Mouse (Mus musculus): ENCODE data around the gene Cd93. TPM values are rescaled to one million over a fixed set of nuclear protein-coding genes. Genes with fewer than 3 reads are reported as not detected.

The Cd93 gene
- polyA plus RNA-seq, 1 experiment from 2014 or later = 3.2 TPM

DNA sequence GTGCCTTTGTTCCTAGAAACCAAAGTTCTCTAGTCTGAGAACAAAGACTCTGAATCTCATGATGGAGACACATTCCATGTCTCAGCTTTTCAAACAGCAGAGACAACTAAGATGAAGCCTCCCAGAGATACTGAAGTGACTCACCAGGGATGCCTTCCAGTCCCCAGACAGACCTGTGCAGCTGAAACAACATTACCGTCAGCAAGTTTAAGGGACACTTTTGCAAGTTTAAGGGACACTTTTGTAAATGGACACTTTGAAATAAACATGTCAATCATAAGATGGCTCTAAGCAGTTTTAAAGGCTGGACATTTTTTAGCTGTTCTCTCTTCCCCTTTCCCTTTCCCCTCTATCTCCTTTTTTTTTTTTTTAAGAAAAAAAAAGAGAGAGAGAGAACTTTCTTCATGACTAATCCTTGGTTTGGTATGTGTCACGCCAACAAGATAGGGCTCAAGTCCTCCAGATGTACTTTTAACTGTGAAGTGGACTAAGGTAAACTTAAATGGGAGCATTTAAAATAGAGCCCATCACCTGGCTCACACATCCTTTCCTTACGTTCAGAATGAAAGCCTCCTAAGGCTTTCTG is 3.6 kb downstream of the Cd93 start:
- Histone ChIP-seq H3K4me1 (peaks cover 7% of the 10 kb centered on the region; the same call in 1 of the 2 replicates), H3K9me3 (replicated peaks) (no peaks in the 10 kb centered on the region), H3K27me3 (replicated peaks) (no peaks in the 10 kb centered on the region), H3K9ac (no peak overlapping the region), H3K27ac (no peak overlapping the region), H3K36me3 (no peaks in the 10 kb centered on the region), H3K4me2 (no peak overlapping the region), H3K4me3 (no peak overlapping the region)
- 37% methylated on average over 3 of the region's 3 CpGs for WGBS (ENCODE audit: insufficient replicate concordance)
- no peak for ATAC-seq

- Histone ChIP-seq H3K9me3 (replicated peaks) (no peaks in the 10 kb centered on the region), H3K4me1 (no peaks in the 10 kb centered on the region), H3K36me3 (no peaks in the 10 kb centered on the region), H3K27ac (no peak overlapping the region), H3K9ac (no peak overlapping the region), H3K4me2 (no peak overlapping the region), H3K27me3 (replicated peaks) (no peaks in the 10 kb centered on the region), H3K4me3 (no peak overlapping the region)
- ATAC-seq = no peak
- WGBS (ENCODE audit: insufficient replicate concordance) = 37% methylated on average over 3 of the region's 3 CpGs
Observed at GRCm38 (mm10) chr2:148436285-148436684, 7.1 kb downstream of the Cd93 start.

DNA sequence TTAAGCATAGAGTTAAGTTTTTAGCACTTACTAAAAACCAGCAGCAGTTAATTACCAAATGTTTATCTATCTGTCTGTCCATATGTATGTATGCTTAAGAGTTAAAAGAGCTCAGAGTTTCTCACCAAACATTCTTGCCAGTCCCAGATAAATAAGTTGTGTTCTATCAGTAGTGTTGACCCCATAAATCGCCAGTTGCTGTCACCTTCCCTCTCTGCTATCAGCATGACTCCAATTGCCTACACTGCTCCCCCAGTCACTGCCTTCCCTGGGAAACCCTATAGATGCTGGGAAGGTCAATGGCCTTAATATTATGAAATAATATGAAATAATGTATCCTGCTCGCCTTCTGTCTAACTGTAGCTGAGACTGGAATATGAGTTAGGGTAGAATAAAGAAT is 11.0 kb downstream of the Cd93 start:
- no peak for ATAC-seq
- no peak overlapping the region for H3K4me2 ChIP-seq
- WGBS (ENCODE audit: insufficient replicate concordance) = 39% methylated on average over 2 of the region's 2 CpGs

DNA sequence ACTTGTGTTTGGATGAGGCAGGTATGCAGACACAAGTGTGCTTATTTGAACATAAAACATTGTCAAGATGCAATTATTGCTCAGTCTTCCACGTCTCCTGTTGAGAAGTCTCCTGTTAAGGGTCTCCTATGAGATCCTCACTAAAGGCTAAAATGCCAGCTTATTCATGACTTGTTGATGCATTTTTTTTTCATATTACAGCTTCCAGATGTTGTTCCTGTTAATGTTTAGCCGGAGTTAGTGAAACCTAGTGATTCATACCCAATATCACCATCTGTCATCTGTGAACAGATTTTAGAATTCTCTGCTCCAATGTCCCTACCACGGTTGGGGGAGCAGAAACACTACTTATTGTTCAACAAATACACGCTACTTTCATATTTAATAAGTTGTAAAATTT is 12.4 kb downstream of the Cd93 start:
- no peak overlapping the region for H3K4me3 ChIP-seq
- no peak overlapping the region for H3K27ac ChIP-seq
- no peak overlapping the region for H3K4me2 ChIP-seq
- no peaks in the 10 kb centered on the region for H3K27me3 ChIP-seq (replicated peaks)
- no peak overlapping the region for H3K9ac ChIP-seq
- 59% methylated on average over 4 of the region's 4 CpGs for WGBS (ENCODE audit: insufficient replicate concordance)
- ATAC-seq = no peak
- H3K9me3 ChIP-seq (replicated peaks) = no peaks in the 10 kb centered on the region
- no peaks in the 10 kb centered on the region for H3K36me3 ChIP-seq
- H3K4me1 ChIP-seq = no peaks in the 10 kb centered on the region

More for the DNA sequence above, 11.0 kb downstream of the Cd93 start:
- Histone ChIP-seq H3K9ac (no peak overlapping the region), H3K27me3 (replicated peaks) (no peaks in the 10 kb centered on the region), H3K4me1 (no peaks in the 10 kb centered on the region), H3K4me3 (no peak overlapping the region), H3K27ac (no peak overlapping the region), H3K9me3 (replicated peaks) (no peaks in the 10 kb centered on the region), H3K36me3 (no peaks in the 10 kb centered on the region)

DNA sequence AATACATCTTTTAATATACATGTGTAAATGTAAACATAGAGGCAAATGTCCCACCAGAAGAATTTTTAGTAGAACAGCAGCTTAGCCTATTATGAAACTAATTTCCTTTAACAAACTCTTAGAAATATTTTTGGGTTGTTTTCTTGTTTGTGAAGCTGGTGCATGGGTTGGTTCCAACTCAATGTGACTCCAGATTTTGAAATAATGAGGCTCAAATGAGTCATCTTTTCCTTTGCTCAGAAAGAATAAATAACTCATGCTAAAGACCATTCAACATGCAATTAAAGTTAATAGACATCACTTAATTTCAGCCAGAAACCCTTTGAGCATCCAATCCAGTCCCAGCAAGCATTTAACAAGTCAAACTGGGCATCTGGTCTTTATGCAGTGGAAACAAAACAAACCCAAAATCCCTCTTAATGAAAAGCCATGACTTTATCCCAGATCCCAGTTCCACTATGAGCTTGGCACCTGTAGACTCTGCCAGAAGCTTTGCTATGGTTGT is 14.3 kb downstream of the Cd93 start:
- Histone ChIP-seq H3K9ac (no peak overlapping the region), H3K27ac (no peak overlapping the region), H3K4me3 (no peak overlapping the region), H3K4me2 (no peak overlapping the region), H3K36me3 (no peaks in the 10 kb centered on the region), H3K4me1 (no peaks in the 10 kb centered on the region), H3K27me3 (replicated peaks) (no peaks in the 10 kb centered on the region), H3K9me3 (replicated peaks) (no peaks in the 10 kb centered on the region)
- ATAC-seq = no peak

DNA sequence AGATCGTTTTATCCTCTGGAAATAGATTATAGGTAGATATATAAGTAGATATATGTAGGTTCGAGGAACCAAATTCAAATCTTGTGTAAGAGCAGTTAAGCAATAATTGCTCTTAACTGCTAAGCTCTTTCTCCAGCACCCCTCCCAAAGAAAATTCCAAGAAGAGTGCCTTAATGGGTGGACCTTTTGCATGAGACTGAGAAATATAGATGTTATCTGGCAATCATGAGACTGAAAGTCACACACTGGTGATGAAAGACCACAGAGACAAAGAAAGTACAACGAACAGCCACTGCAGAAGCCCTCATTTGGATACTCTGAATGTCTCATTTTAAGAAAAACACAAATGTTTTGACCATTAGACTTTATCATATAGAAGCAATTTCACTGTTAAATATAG is 14.8 kb downstream of the Cd93 start:
- Histone ChIP-seq H3K9me3 (replicated peaks) (no peaks in the 10 kb centered on the region), H3K27me3 (replicated peaks) (no peaks in the 10 kb centered on the region), H3K36me3 (no peaks in the 10 kb centered on the region), H3K27ac (no peak overlapping the region), H3K9ac (no peak overlapping the region), H3K4me3 (no peak overlapping the region), H3K4me2 (no peak overlapping the region), H3K4me1 (no peaks in the 10 kb centered on the region)
- 63% methylated on average over 3 of the region's 3 CpGs for WGBS (ENCODE audit: insufficient replicate concordance)
- ATAC-seq = no peak

GRCm38 (mm10) chr2:148427553-148427952 is 15.8 kb downstream of the Cd93 start:
- no peak for ATAC-seq

DNA sequence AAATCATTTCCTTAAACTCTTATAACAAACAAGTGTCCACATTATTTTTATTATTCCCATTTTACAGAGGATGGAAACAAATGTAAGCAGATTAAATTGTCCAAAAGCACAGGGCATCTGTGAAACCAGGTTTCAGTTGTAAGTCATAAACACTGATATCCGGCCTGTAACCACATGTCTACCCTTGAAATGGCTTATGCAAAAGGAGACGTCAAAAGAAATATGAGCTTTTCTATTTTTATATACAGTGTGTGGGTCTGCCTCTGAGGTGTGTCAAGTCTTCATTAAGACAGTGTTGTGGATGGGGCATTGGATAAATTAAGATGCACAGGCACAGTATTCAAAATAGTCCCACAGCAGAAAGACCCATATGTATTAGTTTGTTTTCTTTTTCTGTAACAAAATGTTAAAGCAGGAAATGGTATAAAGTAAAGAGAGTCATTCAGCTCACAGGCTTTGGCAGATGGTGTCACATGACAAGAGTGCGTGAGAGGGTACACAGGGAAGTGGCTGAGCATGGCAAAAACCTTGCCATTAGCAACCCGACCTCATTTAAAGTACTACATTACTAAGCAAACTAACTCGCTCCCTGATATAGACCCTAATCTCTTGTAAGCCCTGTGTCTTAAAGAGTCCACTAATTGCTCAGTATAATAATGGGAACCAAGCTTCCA is 17.5 kb downstream of the Cd93 start:
- Histone ChIP-seq H3K27me3 (replicated peaks) (no peaks in the 10 kb centered on the region), H3K36me3 (no peaks in the 10 kb centered on the region), H3K4me3 (no peak overlapping the region), H3K9me3 (replicated peaks) (no peaks in the 10 kb centered on the region), H3K4me1 (no peaks in the 10 kb centered on the region), H3K4me2 (no peak overlapping the region), H3K27ac (no peak overlapping the region), H3K9ac (no peak overlapping the region)
- no peak for ATAC-seq
- 70% methylated on average over 5 of the region's 5 CpGs for WGBS (ENCODE audit: insufficient replicate concordance)

More at GRCm38 (mm10) chr2:148427553-148427952, 15.8 kb downstream of the Cd93 start:
- H3K9me3 ChIP-seq (replicated peaks) = no peaks in the 10 kb centered on the region
- H3K27ac ChIP-seq = no peak overlapping the region
- no peaks in the 10 kb centered on the region for H3K4me1 ChIP-seq
- no peaks in the 10 kb centered on the region for H3K27me3 ChIP-seq (replicated peaks)
- H3K36me3 ChIP-seq = no peaks in the 10 kb centered on the region
- H3K9ac ChIP-seq = no peak overlapping the region
- 62% methylated on average over 3 of the region's 3 CpGs for WGBS (ENCODE audit: insufficient replicate concordance)
- no peak overlapping the region for H3K4me2 ChIP-seq
- no peak overlapping the region for H3K4me3 ChIP-seq

DNA sequence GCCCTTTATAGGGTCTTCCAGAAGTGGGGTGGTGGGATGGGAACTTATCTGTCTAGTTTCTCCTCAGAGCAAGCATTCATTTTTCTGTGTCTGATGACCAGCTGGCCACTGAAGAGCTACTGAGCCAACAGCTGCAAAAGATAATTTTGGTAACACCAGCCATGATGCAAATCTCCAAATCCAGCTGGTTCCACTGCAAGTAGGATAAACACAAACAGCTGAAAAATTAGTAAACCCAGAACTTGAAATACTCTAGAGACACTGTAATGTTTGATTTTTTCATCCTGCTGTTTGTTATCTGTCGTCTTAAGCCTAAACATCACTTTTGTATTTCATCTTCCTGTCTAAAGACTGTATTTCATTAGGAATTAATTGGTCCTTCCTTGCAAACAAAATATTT is 21.7 kb downstream of the Cd93 start:
- no peak overlapping the region for H3K4me3 ChIP-seq
- no peaks in the 10 kb centered on the region for H3K27me3 ChIP-seq (replicated peaks)
- no peak overlapping the region for H3K4me2 ChIP-seq
- 50% methylated on average over 1 of the region's 1 CpGs for WGBS (ENCODE audit: insufficient replicate concordance)
- H3K27ac ChIP-seq = no peak overlapping the region
- no peaks in the 10 kb centered on the region for H3K36me3 ChIP-seq
- H3K9me3 ChIP-seq (replicated peaks) = no peaks in the 10 kb centered on the region
- no peaks in the 10 kb centered on the region for H3K4me1 ChIP-seq
- no peak for ATAC-seq
- no peak overlapping the region for H3K9ac ChIP-seq

DNA sequence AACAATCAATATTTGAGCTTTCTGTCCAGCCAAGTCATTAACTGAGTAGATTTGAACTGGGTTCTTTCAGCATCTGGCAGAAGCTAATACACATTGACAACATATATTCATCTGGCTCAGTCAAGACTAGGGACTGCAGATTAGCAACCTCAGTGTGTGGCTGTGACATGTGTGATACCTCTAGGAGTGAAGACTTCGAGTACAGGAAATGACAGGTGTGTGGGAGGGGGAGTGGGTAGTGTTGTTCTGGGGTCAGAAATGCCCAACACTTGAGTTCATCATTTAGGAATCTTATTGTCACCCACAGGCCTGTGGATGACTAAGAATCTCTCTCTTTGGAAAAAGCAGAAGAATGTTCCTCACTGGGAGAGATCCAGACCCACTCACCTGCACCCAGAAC is 22.3 kb downstream of the Cd93 start:
- Histone ChIP-seq H3K9me3 (replicated peaks) (no peaks in the 10 kb centered on the region), H3K36me3 (no peaks in the 10 kb centered on the region), H3K4me2 (no peak overlapping the region), H3K27me3 (replicated peaks) (no peaks in the 10 kb centered on the region), H3K4me3 (no peak overlapping the region), H3K27ac (no peak overlapping the region), H3K9ac (no peak overlapping the region), H3K4me1 (no peaks in the 10 kb centered on the region)
- ATAC-seq = no peak
- WGBS (ENCODE audit: insufficient replicate concordance) = 20% methylated on average over 1 of the region's 1 CpGs

GRCm38 (mm10) chr2:148419776-148420175 is 23.6 kb downstream of the Cd93 start:
- no peaks in the 10 kb centered on the region for H3K36me3 ChIP-seq
- H3K27me3 ChIP-seq (replicated peaks) = no peaks in the 10 kb centered on the region
- no peaks in the 10 kb centered on the region for H3K9me3 ChIP-seq (replicated peaks)
- no peak overlapping the region for H3K4me2 ChIP-seq
- H3K9ac ChIP-seq = no peak overlapping the region
- no peaks in the 10 kb centered on the region for H3K4me1 ChIP-seq
- WGBS (ENCODE audit: insufficient replicate concordance) = 79% methylated on average over 2 of the region's 2 CpGs
- H3K4me3 ChIP-seq = no peak overlapping the region
- no peak overlapping the region for H3K27ac ChIP-seq
- ATAC-seq = no peak

DNA sequence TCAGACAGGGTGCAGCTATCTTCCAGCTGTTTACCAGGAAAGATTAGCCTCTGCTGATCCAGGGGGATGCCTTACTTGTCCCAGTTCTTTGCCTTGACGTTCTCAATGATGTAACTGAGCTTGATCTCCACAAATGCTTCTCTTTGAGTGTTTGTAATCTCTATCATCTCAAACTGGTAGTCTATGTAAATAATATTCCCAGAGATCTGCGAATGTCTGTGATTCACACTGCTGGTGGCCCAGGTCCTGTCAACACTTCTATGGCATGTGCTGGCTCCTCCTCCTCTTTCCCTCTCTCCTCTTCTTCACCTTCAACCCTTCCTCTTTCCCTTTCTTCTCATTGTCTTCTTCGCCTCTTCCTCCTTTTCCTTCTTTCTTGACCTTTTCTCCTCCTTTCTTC is 24.2 kb downstream of the Cd93 start:
- H3K27ac ChIP-seq = no peak overlapping the region
- WGBS (ENCODE audit: insufficient replicate concordance) = 62% methylated on average over 3 of the region's 3 CpGs

GRCm38 (mm10) chr2:148409821-148410220 is 33.5 kb downstream of the Cd93 start:
- Histone ChIP-seq H3K9me3 (replicated peaks) (no peaks in the 10 kb centered on the region), H3K4me2 (no peak overlapping the region), H3K4me3 (no peak overlapping the region), H3K36me3 (no peaks in the 10 kb centered on the region), H3K27me3 (replicated peaks) (peaks cover 41% of the 10 kb centered on the region), H3K27ac (no peak overlapping the region), H3K4me1 (peaks cover 25% of the 10 kb centered on the region), H3K9ac (no peak overlapping the region)
- ATAC-seq = no peak
- WGBS (ENCODE audit: insufficient replicate concordance) = 59% methylated on average over 1 of the region's 1 CpGs

More for the DNA sequence above, 24.2 kb downstream of the Cd93 start:
- H3K4me1 ChIP-seq = no peaks in the 10 kb centered on the region
- no peaks in the 10 kb centered on the region for H3K36me3 ChIP-seq
- no peak for ATAC-seq
- H3K9me3 ChIP-seq (replicated peaks) = no peaks in the 10 kb centered on the region
- no peak overlapping the region for H3K4me3 ChIP-seq
- no peak overlapping the region for H3K9ac ChIP-seq
- no peaks in the 10 kb centered on the region for H3K27me3 ChIP-seq (replicated peaks)
- no peak overlapping the region for H3K4me2 ChIP-seq
